Comparison of ENCODE assay signal across 8 mouse cellular contexts in the genomic region with DNA sequence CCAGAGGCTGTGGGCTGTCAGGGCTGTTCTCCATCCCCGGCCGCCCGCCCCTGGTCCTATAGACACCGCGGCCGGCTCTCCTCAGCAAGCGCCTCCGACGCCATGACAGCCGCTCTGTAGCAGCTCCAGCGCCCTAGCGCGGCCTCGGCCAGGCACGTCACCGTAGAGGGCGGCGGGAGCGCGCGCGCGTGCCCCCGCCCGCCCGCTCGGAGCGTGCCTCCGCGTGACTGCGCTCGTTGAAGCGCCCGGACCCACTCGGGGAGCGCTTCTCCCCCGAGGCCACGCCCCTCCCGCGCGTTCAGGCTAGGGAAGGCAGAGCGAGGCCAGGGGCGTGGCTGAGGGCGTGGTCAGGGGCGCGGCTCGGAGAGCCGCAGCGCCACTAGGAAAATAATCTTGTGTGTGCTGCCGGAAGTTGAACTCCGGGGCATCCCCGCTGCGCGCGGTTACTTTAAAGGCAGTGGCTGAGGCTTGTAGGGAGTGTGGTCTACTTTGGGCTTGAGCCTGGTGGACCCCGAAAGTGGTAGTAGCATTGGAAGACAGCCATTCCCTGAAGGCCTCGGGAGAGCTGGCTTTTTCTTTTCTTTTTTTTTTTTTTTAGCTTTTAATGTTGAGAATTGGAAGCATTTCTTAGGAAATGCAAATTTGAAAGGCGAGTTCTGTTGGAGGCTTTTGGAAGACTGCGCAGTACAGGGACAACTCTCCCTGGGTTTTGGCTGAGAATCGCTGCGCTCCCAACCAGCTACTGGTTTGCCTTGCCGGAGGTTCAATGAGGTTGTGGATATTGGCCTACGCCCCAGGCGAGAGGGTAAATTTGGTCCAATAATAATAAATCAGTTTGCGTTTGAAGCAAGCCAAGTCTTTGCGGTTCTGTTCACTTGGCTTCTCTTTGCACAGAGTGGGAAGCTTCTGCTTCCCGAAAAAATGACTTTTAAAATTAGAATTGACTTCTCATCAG. TPM values are rescaled to one million over a fixed set of nuclear protein-coding genes. Genes with fewer than 3 reads are reported as not detected.
A peak's percentile ranks its signal among the peaks of the same experiment; 100 is the strongest.
DNase-seq lines count a peak whose midpoint lies in the region; ATAC-seq and TF ChIP-seq lines count a peak whose summit lies in the region.

Gene Mindy2 (minus strand): TSS at position 162 of the 955 bp plus-strand sequence.

- peak within 1 kb of the TSS; percentile 97 for H3ac ChIP-seq in myocyte (ENCODE audit: control insufficient read depth, insufficient read length)

- peak; percentile 99 for DNase-seq in B cell, adult 2 months
- DNase-seq in brain, adult 2 months (ENCODE audit: low read depth, low spot score) = peak; percentile 99
- peak; percentile 85 for DNase-seq in liver, adult 2 months (ENCODE audit: extremely low read depth, low read depth, low spot score)
- peak; percentile 100 for DNase-seq in splenic B cell, adult 2 months (ENCODE audit: low read depth, low spot score)

- peak within 1 kb of the TSS; percentile 90 for H3K27ac ChIP-seq in heart, embryonic 11.5 days (ENCODE audit: low read depth, low read length)
- H3K27ac ChIP-seq in kidney, embryonic 16.5 days (ENCODE audit: low read length) = peak within 1 kb of the TSS; percentile 97
- peak within 1 kb of the TSS; percentile 91 for H3K27ac ChIP-seq in liver, adult 2 months (replicated peaks; ENCODE audit: insufficient read depth, low read depth, low read length)

- TF ChIP-seq POLR2A in liver, adult 2 months (IDR thresholded peaks at IDR 0.05; ENCODE audit: extremely low read depth, insufficient read depth, low read length) = peak; percentile 82; the same call in 1 of the 2 replicates
- peak; percentile 89 for TF ChIP-seq POLR2A in myocyte (IDR thresholded peaks at IDR 0.05; ENCODE audit: insufficient read length, low read depth)

- H3K36me3 ChIP-seq in heart, embryonic 11.5 days (ENCODE audit: control insufficient read depth, insufficient read depth, low read length) = no peaks in the 10 kb centered on the region
- H3K36me3 ChIP-seq in kidney, embryonic 16.5 days (ENCODE audit: insufficient read depth, low read length) = no peaks in the 10 kb centered on the region
- H3K36me3 ChIP-seq in liver, adult 2 months (ENCODE audit: control insufficient read depth, insufficient read depth, low read length) = peaks cover 1% of the 10 kb centered on the region; the same call in 1 of the 2 replicates
- H3K36me3 ChIP-seq in myocyte (ENCODE audit: control insufficient read depth, insufficient read depth) = no peaks in the 10 kb centered on the region
- no peaks in the 10 kb centered on the region; the same call in 1 of the 2 replicates for H3K36me3 ChIP-seq in splenic B cell, adult 2 months (ENCODE audit: control insufficient read depth, insufficient read depth, low read length, poor library complexity, severe bottlenecking)

- H3K27me3 ChIP-seq in heart, embryonic 11.5 days (ENCODE audit: control insufficient read depth, insufficient read depth, low read length) = no peaks in the 10 kb centered on the region
- H3K27me3 ChIP-seq in kidney, embryonic 16.5 days (ENCODE audit: insufficient read depth, low read length) = no peaks in the 10 kb centered on the region
- H3K27me3 ChIP-seq in liver, adult 2 months (ENCODE audit: control insufficient read depth, insufficient read depth, low read length) = no peaks in the 10 kb centered on the region
- H3K27me3 ChIP-seq in myocyte (ENCODE audit: control insufficient read depth, insufficient read depth, insufficient read length) = no peaks in the 10 kb centered on the region
- H3K27me3 ChIP-seq in splenic B cell, adult 2 months (ENCODE audit: control insufficient read depth, insufficient read depth, low read length, poor library complexity, severe bottlenecking) = no peaks in the 10 kb centered on the region

- TF ChIP-seq CTCF in liver, adult 2 months (IDR thresholded peaks at IDR 0.05; ENCODE audit: low read depth, low read length) = no peak

- no peaks in the 10 kb centered on the region for H3K9me3 ChIP-seq in heart, embryonic 11.5 days (replicated peaks; ENCODE audit: control insufficient read depth, low read length)
- H3K9me3 ChIP-seq in kidney, embryonic 16.5 days (ENCODE audit: low read length) = no peaks in the 10 kb centered on the region

- H3K4me3 ChIP-seq in heart, embryonic 11.5 days (ENCODE audit: low read depth, low read length) = peak within 1 kb of the TSS; percentile 93
- peak within 1 kb of the TSS; percentile 92 for H3K4me3 ChIP-seq in kidney, embryonic 16.5 days (ENCODE audit: low read length)
- peak within 1 kb of the TSS; percentile 95 for H3K4me3 ChIP-seq in liver, adult 2 months (ENCODE audit: insufficient read depth, low read depth, low read length)
- H3K4me3 ChIP-seq in myocyte = peak within 1 kb of the TSS; percentile 33

- H3K79me2 ChIP-seq in liver, adult 2 months (ENCODE audit: control insufficient read depth, insufficient read depth, low read length) = peaks cover 11% of the 10 kb centered on the region
- H3K79me2 ChIP-seq in myocyte (ENCODE audit: control insufficient read depth, insufficient read depth) = peaks cover 7% of the 10 kb centered on the region

- WGBS in heart, embryonic 11.5 days (ENCODE audit: insufficient replicate concordance) = 3% methylated on average over 67 of the region's 67 CpGs
- 1% methylated on average over 55 of the region's 67 CpGs for WGBS in kidney, embryonic 16.5 days
- under 1% methylated on average over 67 of the region's 67 CpGs for WGBS in liver, adult 2 months

- ATAC-seq in erythroblast, adult 5-6 weeks (replicated peaks; ENCODE audit: low FRiP score, poor library complexity, severe bottlenecking) = peak; percentile 86
- ATAC-seq in heart, embryonic 11.5 days (replicated peaks; ENCODE audit: insufficient number of reproducible peaks, low FRiP score, low TSS enrichment) = peak; percentile 97
- ATAC-seq in kidney, embryonic 16.5 days (ENCODE audit: low FRiP score, low TSS enrichment) = peak; percentile 98

- H3K4me1 ChIP-seq in heart, embryonic 11.5 days (ENCODE audit: control insufficient read depth, insufficient read depth, low read length) = no peaks in the 10 kb centered on the region
- H3K4me1 ChIP-seq in kidney, embryonic 16.5 days (ENCODE audit: insufficient read depth, low read length) = peaks cover 22% of the 10 kb centered on the region
- H3K4me1 ChIP-seq in liver, adult 2 months (ENCODE audit: control insufficient read depth, insufficient read depth, low read length) = peaks cover 17% of the 10 kb centered on the region

- H3K4me2 ChIP-seq in heart, embryonic 11.5 days = peak within 1 kb of the TSS; percentile 93
- peak within 1 kb of the TSS; percentile 89 for H3K4me2 ChIP-seq in kidney, embryonic 16.5 days (replicated peaks; ENCODE audit: low read depth, low read length)
- peak within 1 kb of the TSS; percentile 96 for H3K4me2 ChIP-seq in myocyte (ENCODE audit: low read depth)

- peak within 1 kb of the TSS; percentile 90 for H3K9ac ChIP-seq in heart, embryonic 11.5 days (ENCODE audit: low read depth, low read length)
- peak within 1 kb of the TSS; percentile 91 for H3K9ac ChIP-seq in kidney, embryonic 16.5 days (replicated peaks; ENCODE audit: low read length)
- peak within 1 kb of the TSS; percentile 97 for H3K9ac ChIP-seq in liver, adult 2 months (ENCODE audit: low read depth, low read length)

TF ChIP-seq in myocyte, 11 proteins besides CTCF, POLR2A, EP300 and RAD21:
- TF ChIP-seq TCF12 (IDR thresholded peaks at IDR 0.05; ENCODE audit: insufficient read depth, poor library complexity, severe bottlenecking) (no peak), MAX (IDR thresholded peaks at IDR 0.05; ENCODE audit: low read depth) (no peak), TCF3 (IDR thresholded peaks at IDR 0.05; ENCODE audit: insufficient read length, low read depth) (no peak), MYOD1 (IDR thresholded peaks at IDR 0.05; ENCODE audit: control insufficient read depth in 1 of 3, insufficient read length in 2 of 3, low read depth in 2 of 3) (peak in 1 of 3 experiments; percentile 4), POLR2AphosphoS2 (IDR thresholded peaks at IDR 0.05; ENCODE audit: insufficient read length, low read depth) (peak; percentile 79), USF1 (IDR thresholded peaks at IDR 0.05; ENCODE audit: low read depth) (peak; percentile 5), E2F4 (IDR thresholded peaks at IDR 0.05; ENCODE audit: insufficient read depth) (peak; percentile 77), REST (IDR thresholded peaks at IDR 0.05; ENCODE audit: insufficient read depth, insufficient read length) (no peak), CEBPB (IDR thresholded peaks at IDR 0.05; ENCODE audit: insufficient read depth, poor library complexity, severe bottlenecking) (no peak), MYOG (IDR thresholded peaks at IDR 0.05; ENCODE audit: control insufficient read depth in 1 of 3, insufficient read depth in 1 of 3, insufficient read length in 2 of 3, low read depth in 2 of 3) (peak in 1 of 3 experiments; percentile 6)
TF ChIP-seq in myocyte: peak in this region for 5.

RNA-seq across cellular contexts. Expression of gene Mindy2, which starts in this region (rescaled TPM):
- 36.3 and 54.1 TPM in 2 replicates for total RNA-seq in erythroblast, adult 5-6 weeks (2015; ENCODE audit: low replicate concordance)
- total RNA-seq in erythroblast, adult 5-6 weeks (2017; ENCODE audit: low replicate concordance) = 53.9 and 58.1 TPM in 2 replicates
- 9.0 and 9.7 TPM in 2 replicates for polyA plus RNA-seq in heart, embryonic 11.5 days (2014; fragmentation: Nextera tagmentation; extraction: Ambion mirVana)
- 8.8 and 10.3 TPM in 2 replicates for polyA plus RNA-seq in kidney, embryonic 16.5 days (2015; fragmentation: Nextera tagmentation; extraction: Ambion mirVana)
- 17.2 and 18.2 TPM in 2 replicates for total RNA-seq in liver, adult 2 months (2014; rRNA removed)
- 2.5 and 3.0 TPM in 2 replicates for polyA plus RNA-seq in liver, adult 2 months (2012; rRNA removed)
- polyA plus RNA-seq in myocyte (2012; fragmentation: generic; extraction: Trizol) = 4.0 TPM

Comparison
In these comparisons a context has a peak if more than half of its experiments do, and no peak if none do; other contexts are left out.
1. Peak in every context shown above with its lines: DNase-seq, ATAC-seq, H3K4me3 ChIP-seq and H3K27ac ChIP-seq.
2. H3K4me3 ChIP-seq: peak in every context shown above with its lines; median percentile 95 in liver, adult 2 months; 93 in heart, embryonic 11.5 days; 92 in kidney, embryonic 16.5 days; 33 in myocyte.